Mouse (Mus musculus): ENCODE measurements at regions not wholly inside any gene's neighbourhood (a gene's known extent, or its start where the extent isn't known, plus 50 kb on each side); places are given as distances from the start of the nearest gene placed in this dataset.
A peak's percentile ranks its signal among the peaks of the same experiment; 100 is the strongest.

DNA sequence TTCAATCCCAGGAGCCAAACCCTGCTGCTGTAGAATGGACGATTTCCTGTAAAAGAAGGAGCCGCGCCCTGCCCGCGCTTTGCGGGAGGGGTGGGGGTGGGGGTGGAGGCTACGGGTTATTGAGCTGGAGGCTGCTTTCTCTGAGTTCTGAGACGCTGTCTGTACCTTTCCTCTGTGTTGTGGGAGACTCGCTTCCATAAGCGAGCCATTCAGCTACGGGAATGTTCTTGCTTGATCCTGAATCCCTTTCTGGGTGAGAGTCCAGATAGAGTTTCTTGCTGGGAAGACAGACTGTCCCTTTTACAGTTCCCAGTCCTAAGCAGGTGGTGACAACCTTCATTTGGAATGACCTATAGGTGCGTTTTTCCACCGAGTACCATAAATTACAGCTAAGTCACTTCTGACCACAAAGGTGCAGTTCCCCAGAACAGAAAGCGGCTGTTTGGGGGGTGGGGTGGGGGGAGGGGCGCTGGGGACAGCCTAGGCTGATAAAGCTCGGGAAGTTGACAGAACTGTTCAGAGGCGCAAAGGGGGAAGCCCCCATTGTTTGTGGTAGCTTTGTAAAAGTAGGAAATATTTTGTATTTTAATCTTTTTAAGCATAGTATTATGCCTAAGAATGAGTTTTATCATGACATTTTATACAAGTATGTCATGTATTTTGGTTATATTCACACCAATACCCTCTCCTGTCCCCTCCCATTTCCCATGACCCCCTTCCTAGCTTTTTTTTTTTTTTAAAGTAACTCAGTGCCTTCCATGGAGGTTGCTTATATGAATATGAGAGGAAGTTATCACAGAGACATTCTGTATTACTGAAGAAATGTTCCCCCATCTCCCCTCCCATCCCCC, 57.9 kb upstream of the Zfp217 start:
- Histone ChIP-seq H3K9me3 (ENCODE audit: control insufficient read depth, low read depth, low read length) (no peaks in the 10 kb centered on the region), H3K36me3 (ENCODE audit: control insufficient read depth, insufficient read depth, low read length) (no peaks in the 10 kb centered on the region), H3K4me1 (ENCODE audit: control insufficient read depth, insufficient read depth, low read length) (peaks cover 14% of the 10 kb centered on the region), H3K27ac (ENCODE audit: low read length) (peak overlapping the region; percentile 44; the same call in 1 of the 2 replicates), H3K4me2 (replicated peaks; ENCODE audit: low read depth, low read length) (peak overlapping the region; percentile 64), H3K27me3 (ENCODE audit: control insufficient read depth, insufficient read depth, low read length) (no peaks in the 10 kb centered on the region), H3K9ac (replicated peaks; ENCODE audit: low read depth, low read length) (peak overlapping the region; percentile 39; the same call in 1 of the 2 replicates), H3K4me3 (ENCODE audit: low read depth, low read length) (peak overlapping the region; percentile 29)
- ATAC-seq (ENCODE audit: insufficient number of reproducible peaks, insufficient read depth, low FRiP score, low read depth), result peak; percentile 56; the same call in 1 of the 2 replicates
- WGBS, result under 1% methylated on average over 17 of the region's 17 CpGs

DNA sequence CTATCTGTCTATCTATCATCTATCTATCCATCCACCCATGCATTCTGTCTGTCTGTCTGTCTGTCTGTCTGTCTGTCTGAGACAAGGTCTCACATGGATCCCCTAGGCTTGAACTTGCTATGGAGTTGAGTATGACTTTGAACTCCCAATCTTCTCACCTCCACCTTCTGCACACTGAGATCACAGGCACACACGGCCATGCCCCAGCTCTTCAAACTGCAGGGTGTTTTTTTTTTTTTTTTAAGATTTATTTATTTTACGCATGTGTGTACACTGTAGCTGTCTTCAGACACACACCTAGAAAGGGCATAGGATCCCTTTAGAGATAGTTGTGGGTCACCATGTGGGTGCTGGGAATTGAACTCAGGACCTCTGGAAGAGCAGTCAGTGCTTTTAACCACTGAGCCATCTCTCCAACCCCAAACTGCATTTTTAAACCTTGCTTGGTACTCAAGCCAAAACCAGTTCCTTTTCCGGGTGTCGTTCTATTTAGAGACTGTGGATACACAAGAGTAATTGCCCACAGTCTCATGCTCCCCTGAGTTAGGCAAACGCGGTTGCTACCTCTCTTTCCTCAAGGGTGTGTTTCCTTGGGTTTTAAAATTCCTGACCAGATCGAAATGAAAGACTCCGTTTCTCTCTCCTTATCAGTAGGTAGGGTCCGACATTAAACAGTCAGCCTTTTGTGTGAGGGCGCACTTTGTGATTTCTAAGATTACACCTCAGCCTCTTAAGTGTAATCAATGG, 57.0 kb upstream of the Zfp217 start:
- H3K9me3 ChIP-seq (ENCODE audit: control insufficient read depth, low read depth, low read length), result no peaks in the 10 kb centered on the region
- no peak overlapping the region for H3K9ac ChIP-seq (replicated peaks; ENCODE audit: low read depth, low read length)
- H3K4me1 ChIP-seq (ENCODE audit: control insufficient read depth, insufficient read depth, low read length), result peaks cover 14% of the 10 kb centered on the region
- H3K4me3 ChIP-seq (ENCODE audit: low read depth, low read length), result peak overlapping the region; percentile 29; the same call in 1 of the 2 replicates
- no peak for ATAC-seq (ENCODE audit: insufficient number of reproducible peaks, insufficient read depth, low FRiP score, low read depth)
- peak overlapping the region; percentile 44; the same call in 1 of the 2 replicates for H3K27ac ChIP-seq (ENCODE audit: low read length)
- H3K4me2 ChIP-seq (replicated peaks; ENCODE audit: low read depth, low read length), result peak overlapping the region; percentile 64
- WGBS, result 19% methylated on average over 10 of the region's 10 CpGs
- H3K36me3 ChIP-seq (ENCODE audit: control insufficient read depth, insufficient read depth, low read length), result no peaks in the 10 kb centered on the region
- H3K27me3 ChIP-seq (ENCODE audit: control insufficient read depth, insufficient read depth, low read length), result no peaks in the 10 kb centered on the region

- no peak for ATAC-seq (ENCODE audit: insufficient number of reproducible peaks, insufficient read depth, low FRiP score, low read depth)
Measured at GRCm38 (mm10) chr2:170203496-170203895, 55.6 kb upstream of the Zfp217 start.

GRCm38 (mm10) chr2:170201816-170202371, 54.0 kb upstream of the Zfp217 start:
- 66% methylated on average over 10 of the region's 10 CpGs for WGBS
- Histone ChIP-seq H3K9me3 (ENCODE audit: control insufficient read depth, low read depth, low read length) (no peaks in the 10 kb centered on the region), H3K4me1 (ENCODE audit: control insufficient read depth, insufficient read depth, low read length) (peaks cover 14% of the 10 kb centered on the region), H3K27ac (ENCODE audit: low read length) (no peak overlapping the region), H3K27me3 (ENCODE audit: control insufficient read depth, insufficient read depth, low read length) (no peaks in the 10 kb centered on the region), H3K9ac (replicated peaks; ENCODE audit: low read depth, low read length) (no peak overlapping the region), H3K4me2 (replicated peaks; ENCODE audit: low read depth, low read length) (no peak overlapping the region), H3K4me3 (ENCODE audit: low read depth, low read length) (no peak overlapping the region), H3K36me3 (ENCODE audit: control insufficient read depth, insufficient read depth, low read length) (no peaks in the 10 kb centered on the region)
- peak; percentile 46; the same call in 1 of the 2 replicates for ATAC-seq (ENCODE audit: insufficient number of reproducible peaks, insufficient read depth, low FRiP score, low read depth)

More at GRCm38 (mm10) chr2:170203496-170203895, 55.6 kb upstream of the Zfp217 start:
- H3K9ac ChIP-seq (replicated peaks; ENCODE audit: low read depth, low read length), result no peak overlapping the region
- H3K4me1 ChIP-seq (ENCODE audit: control insufficient read depth, insufficient read depth, low read length), result peaks cover 14% of the 10 kb centered on the region
- H3K36me3 ChIP-seq (ENCODE audit: control insufficient read depth, insufficient read depth, low read length), result no peaks in the 10 kb centered on the region
- H3K4me2 ChIP-seq (replicated peaks; ENCODE audit: low read depth, low read length), result no peak overlapping the region
- H3K27ac ChIP-seq (ENCODE audit: low read length), result no peak overlapping the region
- no peaks in the 10 kb centered on the region for H3K27me3 ChIP-seq (ENCODE audit: control insufficient read depth, insufficient read depth, low read length)
- no peak overlapping the region for H3K4me3 ChIP-seq (ENCODE audit: low read depth, low read length)
- H3K9me3 ChIP-seq (ENCODE audit: control insufficient read depth, low read depth, low read length), result no peaks in the 10 kb centered on the region
- 86% methylated on average over 5 of the region's 5 CpGs for WGBS
